Mouse (Mus musculus) embryonic facial prominence, embryonic 15.5 days (tissue): Measurements from ENCODE around the gene Uox. TPM values are rescaled to one million over a fixed set of nuclear protein-coding genes. Genes with fewer than 3 reads are reported as not detected.

ENCODE experiments used
- ATAC-seq: fragments of 200-750 bp; cut with Nextera tagmentation; 2 replicates; pipeline ENCODE4 v1.8.0; 2017; ENCODE audit warnings: low read depth, moderate TSS enrichment; ENCODE audit not compliant: insufficient number of reproducible peaks, low FRiP score, low TSS enrichment
- H3K27ac ChIP-seq: fragments of 300-500 bp; sonication (generic); replicated peaks from 2 replicates; pipeline ENCODE4 v1.5.1; 2015; ENCODE audit warnings: mild to moderate bottlenecking, inconsistent platforms
- H3K27me3 ChIP-seq: fragments of 300-500 bp; sonication (generic); 2 replicates; pipeline ENCODE4 v1.6.1; 2015; ENCODE audit warnings: inconsistent platforms
- H3K36me3 ChIP-seq: fragments of 300-500 bp; sonication (generic); 2 replicates; pipeline ENCODE4 v1.6.1; 2015; ENCODE audit warnings: mild to moderate bottlenecking, inconsistent platforms
- H3K4me1 ChIP-seq: fragments of 300-500 bp; sonication (generic); 2 replicates; pipeline ENCODE4 v1.6.1; 2015; ENCODE audit warnings: inconsistent platforms
- H3K4me2 ChIP-seq: fragments of 300-500 bp; sonication (generic); replicated peaks from 2 replicates; pipeline ENCODE4 v1.6.1; 2015; ENCODE audit warnings: mild to moderate bottlenecking, inconsistent platforms
- H3K4me3 ChIP-seq: fragments of 300-500 bp; sonication (generic); replicated peaks from 2 replicates; pipeline ENCODE4 v1.5.1; 2015; ENCODE audit warnings: mild to moderate bottlenecking, inconsistent platforms
- H3K9ac ChIP-seq: fragments of 300-500 bp; sonication (generic); 2 replicates; pipeline ENCODE4 v1.6.1; 2015; ENCODE audit warnings: inconsistent platforms
- H3K9me3 ChIP-seq: fragments of 300-500 bp; sonication (generic); replicated peaks from 2 replicates; pipeline ENCODE4 v1.6.1; 2016; ENCODE audit warnings: inconsistent platforms
- WGBS: fragments of 180-500 bp; shearing (Covaris S2); methylation state at CpG from one replicate; pipeline ENCODE4 v1.1.7; 2015; 5-methylcytosine and 5-hydroxymethylcytosine counted together
- polyA plus RNA-seq: library from polyadenylated mRNA; unstranded; fragments of >200 nt; fragmentation: Nextera tagmentation; extraction: Ambion mirVana; gene quantifications from 2 replicates; pipeline ENCODE4 v1.2.1, GENCODE M21; 2015

Uox gene
- polyA plus RNA-seq, 1 experiment from 2014 or later, result 1.9 TPM

DNA sequence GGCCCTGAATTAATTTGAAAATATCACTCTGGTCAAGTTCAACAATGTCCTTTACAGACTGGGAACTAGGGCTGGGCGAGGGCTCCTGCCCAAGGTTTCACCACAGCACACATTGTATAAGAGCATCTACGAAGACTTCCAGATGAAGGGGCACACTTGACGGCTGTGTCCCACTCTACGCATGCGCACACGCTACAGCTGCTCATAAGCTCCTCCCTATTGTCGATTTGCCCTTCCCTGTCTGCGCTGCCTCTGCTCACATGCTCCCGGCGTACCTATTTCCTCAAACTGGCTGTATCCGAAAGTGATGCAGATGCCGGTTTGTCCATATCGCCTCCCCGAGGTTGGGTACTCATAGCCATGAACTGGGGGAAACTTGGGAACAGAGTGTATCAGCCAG lies 16.4 kb downstream of the Uox start:
- no peaks in the 10 kb centered on the region for H3K4me1 ChIP-seq
- no peak overlapping the region for H3K4me3 ChIP-seq
- H3K9ac ChIP-seq, result no peak overlapping the region
- no peak overlapping the region for H3K27ac ChIP-seq
- no peaks in the 10 kb centered on the region for H3K36me3 ChIP-seq
- no peak for ATAC-seq
- H3K4me2 ChIP-seq, result no peak overlapping the region
- no peaks in the 10 kb centered on the region for H3K9me3 ChIP-seq
- no peaks in the 10 kb centered on the region for H3K27me3 ChIP-seq
- 91% methylated on average over 14 of the region's 14 CpGs for WGBS

DNA sequence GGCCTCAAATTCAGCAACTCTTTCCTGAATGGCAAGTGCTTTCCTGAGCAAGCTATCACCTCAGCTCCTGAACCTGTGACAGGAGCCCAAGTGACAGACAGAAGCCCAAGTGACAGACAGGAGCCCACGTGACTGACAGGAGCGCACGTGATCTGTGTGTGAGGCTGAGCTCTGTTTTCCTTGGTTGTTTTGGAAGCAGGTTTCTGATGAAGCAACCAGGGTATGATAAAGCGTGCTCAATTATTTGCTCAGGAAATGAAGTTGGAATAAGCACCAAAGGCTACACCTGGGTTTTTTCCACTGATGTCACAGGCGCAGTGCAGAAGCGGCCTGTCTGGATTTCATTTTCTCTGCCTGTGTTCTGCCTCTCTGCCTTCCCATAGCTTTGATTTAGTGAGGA lies 19.3 kb downstream of the Uox start:
- no peaks in the 10 kb centered on the region for H3K27me3 ChIP-seq
- H3K4me1 ChIP-seq, result no peaks in the 10 kb centered on the region
- no peaks in the 10 kb centered on the region for H3K9me3 ChIP-seq
- H3K4me3 ChIP-seq, result no peak overlapping the region
- ATAC-seq, result no peak
- no peak overlapping the region for H3K9ac ChIP-seq
- no peak overlapping the region for H3K27ac ChIP-seq
- H3K4me2 ChIP-seq, result no peak overlapping the region
- 66% methylated on average over 6 of the region's 6 CpGs for WGBS
- H3K36me3 ChIP-seq, result no peaks in the 10 kb centered on the region

DNA sequence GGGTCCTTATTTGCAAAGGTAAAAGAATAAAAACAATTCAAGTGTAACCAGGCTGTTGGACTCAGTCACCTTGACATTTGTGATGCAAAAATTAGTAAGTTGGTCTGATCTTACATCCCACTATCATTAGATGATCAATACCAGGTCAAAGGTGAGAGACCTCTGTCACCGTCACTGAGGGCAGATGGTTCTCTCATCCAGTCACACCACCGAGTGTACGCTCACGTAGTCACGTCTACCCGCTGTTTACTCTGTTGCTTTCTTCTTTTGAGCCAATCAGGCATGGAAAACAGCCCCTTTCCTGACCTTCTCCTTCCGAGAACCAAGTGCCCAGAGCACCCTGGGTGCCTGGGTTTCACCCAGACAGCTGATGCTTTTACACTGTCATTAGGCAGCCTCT lies 20.9 kb downstream of the Uox start:
- WGBS, result 80% methylated on average over 7 of the region's 7 CpGs

DNA sequence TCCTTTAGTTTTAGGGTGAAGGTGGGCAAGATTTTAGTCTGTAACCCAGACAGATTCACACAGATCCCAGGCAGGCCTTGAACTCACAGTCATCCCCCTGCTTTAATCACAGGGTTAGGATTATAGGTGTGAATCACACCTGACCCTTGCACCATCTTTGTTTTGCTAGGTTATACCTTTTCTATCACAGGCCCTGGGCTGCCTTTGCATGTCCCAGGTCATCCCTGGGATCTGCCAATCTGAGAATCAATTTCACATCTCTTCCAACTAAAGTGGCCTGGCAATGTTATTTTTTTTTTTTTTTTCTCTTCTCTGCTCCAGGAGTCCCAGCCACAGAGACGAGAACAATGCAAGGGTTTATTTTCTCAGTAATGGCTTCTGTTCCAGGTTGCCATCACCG lies 21.4 kb downstream of the Uox start:
- Histone ChIP-seq H3K4me3 (no peak overlapping the region), H3K9ac (no peak overlapping the region), H3K4me1 (no peaks in the 10 kb centered on the region), H3K36me3 (no peaks in the 10 kb centered on the region), H3K27me3 (no peaks in the 10 kb centered on the region), H3K9me3 (no peaks in the 10 kb centered on the region), H3K4me2 (no peak overlapping the region), H3K27ac (no peak overlapping the region)
- ATAC-seq, result no peak
- 56% methylated on average over 2 of the region's 2 CpGs for WGBS

More for the DNA sequence above, 20.9 kb downstream of the Uox start:
- ATAC-seq, result no peak
- no peaks in the 10 kb centered on the region for H3K27me3 ChIP-seq
- H3K4me2 ChIP-seq, result no peak overlapping the region
- no peak overlapping the region for H3K4me3 ChIP-seq
- no peaks in the 10 kb centered on the region for H3K9me3 ChIP-seq
- no peaks in the 10 kb centered on the region for H3K4me1 ChIP-seq
- H3K27ac ChIP-seq, result no peak overlapping the region
- H3K9ac ChIP-seq, result no peak overlapping the region
- no peaks in the 10 kb centered on the region for H3K36me3 ChIP-seq

DNA sequence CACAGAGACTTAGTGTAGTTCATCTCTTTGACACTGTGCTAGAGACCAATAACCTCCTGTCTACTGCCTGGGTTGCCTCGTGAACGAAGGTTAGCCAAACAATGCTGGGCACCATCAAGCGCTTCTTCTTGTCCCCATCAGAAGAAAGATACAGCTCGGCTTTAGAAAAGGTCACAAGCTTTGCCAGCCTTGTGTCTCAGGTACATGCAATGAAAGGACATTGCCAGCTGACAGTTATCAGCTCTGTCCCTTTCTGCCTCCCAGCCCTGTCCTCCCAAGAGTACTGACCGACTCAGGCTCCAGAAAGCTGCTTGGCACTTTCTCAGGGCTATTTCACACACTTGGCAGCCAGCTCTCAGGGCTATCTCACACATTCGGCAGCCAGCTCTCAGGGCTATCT lies 25.2 kb downstream of the Uox start:
- no peak for ATAC-seq
- no peak overlapping the region for H3K4me3 ChIP-seq

DNA sequence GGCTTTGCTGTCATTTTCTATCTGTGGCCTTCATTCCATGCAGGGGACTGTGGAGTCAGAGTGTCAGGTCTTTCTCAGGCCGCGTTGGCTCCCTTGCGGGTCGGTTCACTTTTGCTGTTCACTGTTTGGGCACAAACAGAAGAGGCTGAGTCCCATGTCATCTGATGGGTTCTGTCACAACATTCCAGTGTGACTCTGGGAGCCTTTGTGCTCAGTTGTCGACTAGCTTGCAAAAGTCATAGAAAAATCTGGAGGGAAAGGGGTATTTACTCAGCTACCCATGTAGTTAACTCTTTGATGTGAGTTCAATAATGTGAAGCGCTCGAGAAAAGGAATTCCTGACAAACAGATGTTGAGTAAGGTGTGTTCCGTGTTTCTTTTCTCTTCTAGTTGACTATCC lies 26.2 kb downstream of the Uox start:
- Histone ChIP-seq H3K36me3 (no peaks in the 10 kb centered on the region), H3K27ac (no peak overlapping the region), H3K27me3 (no peaks in the 10 kb centered on the region), H3K4me2 (no peak overlapping the region), H3K9ac (no peak overlapping the region), H3K4me3 (no peak overlapping the region), H3K4me1 (no peaks in the 10 kb centered on the region), H3K9me3 (no peaks in the 10 kb centered on the region)
- no peak for ATAC-seq
- WGBS, result 82% methylated on average over 8 of the region's 8 CpGs

More for the DNA sequence above, 25.2 kb downstream of the Uox start:
- no peaks in the 10 kb centered on the region for H3K36me3 ChIP-seq
- no peak overlapping the region for H3K4me2 ChIP-seq
- H3K27me3 ChIP-seq, result no peaks in the 10 kb centered on the region
- 88% methylated on average over 6 of the region's 6 CpGs for WGBS
- H3K9me3 ChIP-seq, result no peaks in the 10 kb centered on the region
- no peaks in the 10 kb centered on the region for H3K4me1 ChIP-seq
- no peak overlapping the region for H3K9ac ChIP-seq
- no peak overlapping the region for H3K27ac ChIP-seq

DNA sequence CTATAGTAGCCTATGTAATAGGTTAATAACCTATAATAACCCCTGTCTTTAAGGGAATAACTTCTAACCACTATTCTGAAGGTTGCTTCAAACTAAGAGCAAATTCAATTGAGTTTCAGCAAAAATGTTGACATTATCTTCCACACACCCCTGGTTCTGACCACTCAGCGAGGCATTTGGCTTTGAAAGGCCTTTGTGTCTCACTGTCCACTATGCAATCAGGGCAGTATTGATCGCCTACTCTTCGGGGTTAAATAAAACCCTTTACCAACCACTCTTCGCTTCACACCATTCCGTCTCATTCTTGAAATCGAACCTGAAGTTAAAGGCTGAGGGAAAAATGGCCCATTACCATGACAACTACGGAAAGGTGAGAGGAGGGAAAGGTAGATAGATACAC lies 26.6 kb downstream of the Uox start:
- H3K4me3 ChIP-seq, result no peak overlapping the region
- no peak for ATAC-seq
- H3K4me1 ChIP-seq, result no peaks in the 10 kb centered on the region
- H3K9me3 ChIP-seq, result no peaks in the 10 kb centered on the region
- no peaks in the 10 kb centered on the region for H3K36me3 ChIP-seq
- H3K9ac ChIP-seq, result no peak overlapping the region
- no peak overlapping the region for H3K4me2 ChIP-seq
- no peak overlapping the region for H3K27ac ChIP-seq
- H3K27me3 ChIP-seq, result no peaks in the 10 kb centered on the region
- 86% methylated on average over 7 of the region's 7 CpGs for WGBS

DNA sequence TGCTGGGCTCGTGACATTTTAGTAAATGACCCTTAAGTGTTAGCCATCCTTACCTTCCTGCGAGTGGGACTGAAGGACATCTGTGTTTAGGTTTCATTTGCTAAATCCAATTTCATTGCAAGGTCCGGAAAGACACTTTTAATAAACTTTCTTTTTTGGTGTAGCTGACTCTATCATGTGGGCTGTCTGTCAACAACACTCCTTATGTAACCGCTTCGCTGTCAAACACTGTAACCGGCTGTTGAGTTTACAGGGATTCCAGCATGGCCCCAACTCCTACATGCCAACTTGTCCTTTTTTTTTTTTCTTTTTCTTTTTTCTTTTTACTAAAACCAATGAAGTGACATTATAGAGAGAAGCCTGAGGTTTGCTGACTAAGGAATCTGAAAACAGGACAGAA lies 28.2 kb downstream of the Uox start:
- no peaks in the 10 kb centered on the region for H3K4me1 ChIP-seq
- no peak for ATAC-seq
- H3K9me3 ChIP-seq, result no peaks in the 10 kb centered on the region
- no peak overlapping the region for H3K9ac ChIP-seq
- H3K4me3 ChIP-seq, result no peak overlapping the region
- H3K4me2 ChIP-seq, result no peak overlapping the region
- 63% methylated on average over 6 of the region's 6 CpGs for WGBS
- no peaks in the 10 kb centered on the region for H3K27me3 ChIP-seq
- H3K27ac ChIP-seq, result no peak overlapping the region
- no peaks in the 10 kb centered on the region for H3K36me3 ChIP-seq

DNA sequence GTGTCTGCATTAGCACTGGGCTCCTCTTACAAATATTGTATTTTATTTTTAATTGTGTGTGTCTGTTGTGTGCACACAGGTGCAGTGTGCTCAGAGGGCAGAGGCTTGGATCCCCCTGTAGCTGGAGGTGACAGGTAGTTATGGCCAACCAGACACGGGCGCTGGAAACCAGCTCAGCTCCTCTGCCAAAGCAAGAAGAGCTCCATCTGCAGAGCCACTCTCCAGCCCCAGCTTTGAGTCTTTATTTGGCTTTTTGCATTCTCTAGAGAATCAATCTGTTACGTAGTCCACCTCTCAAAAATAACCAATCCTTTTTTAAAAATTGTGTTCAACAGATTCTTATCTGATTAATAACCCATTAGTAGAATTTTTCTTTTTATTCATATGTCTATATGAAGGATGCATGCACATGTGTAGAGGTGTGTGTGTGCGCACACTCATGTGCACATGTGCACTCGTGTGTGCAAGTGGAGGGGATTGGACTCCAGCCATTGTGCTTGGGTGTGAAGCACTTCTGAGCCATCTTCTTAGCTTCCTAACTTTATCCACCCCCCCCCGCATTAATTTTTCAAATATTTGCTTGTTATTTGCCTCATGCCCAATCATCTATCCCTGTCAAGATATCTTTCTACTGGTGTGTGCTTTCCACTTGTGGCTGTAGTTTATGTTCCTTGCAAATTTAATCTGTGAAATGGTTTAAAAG lies 29.1 kb downstream of the Uox start:
- Histone ChIP-seq H3K9me3 (no peaks in the 10 kb centered on the region), H3K36me3 (no peaks in the 10 kb centered on the region), H3K9ac (no peak overlapping the region), H3K4me2 (no peak overlapping the region), H3K4me1 (no peaks in the 10 kb centered on the region), H3K27me3 (no peaks in the 10 kb centered on the region), H3K27ac (no peak overlapping the region), H3K4me3 (no peak overlapping the region)
- ATAC-seq, result no peak
- 82% methylated on average over 6 of the region's 6 CpGs for WGBS

DNA sequence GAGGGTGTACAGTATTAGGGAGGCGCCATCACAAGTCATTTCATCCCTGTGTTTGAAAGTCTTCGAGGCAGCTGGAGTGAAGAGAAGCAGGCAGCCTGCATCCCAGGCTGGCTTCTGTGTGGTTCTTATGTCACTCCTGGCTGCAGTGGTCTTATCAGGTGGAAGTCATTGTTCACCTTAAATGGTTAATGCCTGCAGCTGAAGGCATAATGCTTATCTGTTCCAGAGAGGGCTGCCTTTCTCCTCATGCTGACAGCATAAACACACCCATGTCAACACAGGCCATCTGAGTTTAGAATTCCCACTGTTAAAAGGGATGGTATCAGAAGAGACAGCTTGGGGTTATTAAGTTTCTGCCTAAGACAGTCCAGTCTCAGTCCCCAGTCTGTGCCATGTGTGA lies 31.0 kb downstream of the Uox start:
- H3K9ac ChIP-seq, result no peak overlapping the region
- no peak overlapping the region for H3K4me3 ChIP-seq
- ATAC-seq, result no peak
- H3K9me3 ChIP-seq, result no peaks in the 10 kb centered on the region
- no peak overlapping the region for H3K4me2 ChIP-seq
- no peak overlapping the region for H3K27ac ChIP-seq
- H3K27me3 ChIP-seq, result no peaks in the 10 kb centered on the region
- no peaks in the 10 kb centered on the region for H3K4me1 ChIP-seq
- H3K36me3 ChIP-seq, result no peaks in the 10 kb centered on the region
- WGBS, result 85% methylated on average over 2 of the region's 2 CpGs

DNA sequence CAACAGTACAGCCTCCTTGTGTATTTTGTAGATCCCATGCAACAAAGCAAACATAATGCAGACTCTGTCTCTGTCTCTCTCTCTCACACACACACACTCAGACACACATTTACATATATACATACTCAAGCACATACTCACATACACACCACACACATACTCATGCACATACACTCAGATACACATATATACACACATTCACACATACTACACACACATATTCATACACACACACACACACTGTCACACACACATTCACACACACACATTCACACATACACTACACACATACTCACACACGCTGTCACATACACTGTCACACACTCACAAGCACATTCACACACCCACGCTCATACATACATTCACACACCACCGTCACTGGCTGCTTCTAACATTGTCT lies 32.3 kb downstream of the Uox start:
- ATAC-seq, result no peak
- H3K4me2 ChIP-seq, result no peak overlapping the region
- H3K9me3 ChIP-seq, result no peaks in the 10 kb centered on the region
- WGBS, result 94% methylated on average over 3 of the region's 3 CpGs
- no peak overlapping the region for H3K9ac ChIP-seq
- no peak overlapping the region for H3K27ac ChIP-seq
- no peaks in the 10 kb centered on the region for H3K4me1 ChIP-seq
- no peak overlapping the region for H3K4me3 ChIP-seq
- no peaks in the 10 kb centered on the region for H3K27me3 ChIP-seq
- no peaks in the 10 kb centered on the region for H3K36me3 ChIP-seq

DNA sequence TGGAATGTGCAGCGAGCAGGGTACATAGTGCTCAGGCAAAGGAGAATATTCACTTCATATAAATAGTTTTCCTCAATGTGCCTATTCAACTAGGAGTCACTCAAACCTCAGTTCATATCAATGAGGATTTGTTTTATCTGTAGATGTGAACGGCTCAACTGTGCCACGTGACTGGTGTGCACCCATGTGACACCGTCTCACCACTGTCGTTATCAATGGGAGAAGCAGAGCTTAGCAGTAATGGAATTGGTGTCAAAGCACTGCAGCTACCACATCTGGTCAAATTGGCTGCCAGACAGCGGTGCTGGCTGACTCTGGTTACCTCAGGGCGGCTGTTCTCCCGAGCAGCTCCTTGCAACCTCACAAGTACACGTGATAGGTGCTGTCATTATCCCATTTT lies 34.4 kb downstream of the Uox start:
- no peaks in the 10 kb centered on the region for H3K36me3 ChIP-seq
- no peak overlapping the region for H3K9ac ChIP-seq
- H3K4me1 ChIP-seq, result no peaks in the 10 kb centered on the region
- no peak overlapping the region for H3K4me3 ChIP-seq
- H3K4me2 ChIP-seq, result no peak overlapping the region
- no peak overlapping the region for H3K27ac ChIP-seq
- ATAC-seq, result no peak
- no peaks in the 10 kb centered on the region for H3K27me3 ChIP-seq
- 83% methylated on average over 9 of the region's 9 CpGs for WGBS
- H3K9me3 ChIP-seq, result no peaks in the 10 kb centered on the region
